Mouse (Mus musculus): ENCODE data around the gene Cherp. TPM values are rescaled to one million over a fixed set of nuclear protein-coding genes. Genes with fewer than 3 reads are reported as not detected.

Cherp gene
- total and polyA plus RNA-seq, 3 experiments = 8.9 to 80.4 (median 18.1) TPM

DNA sequence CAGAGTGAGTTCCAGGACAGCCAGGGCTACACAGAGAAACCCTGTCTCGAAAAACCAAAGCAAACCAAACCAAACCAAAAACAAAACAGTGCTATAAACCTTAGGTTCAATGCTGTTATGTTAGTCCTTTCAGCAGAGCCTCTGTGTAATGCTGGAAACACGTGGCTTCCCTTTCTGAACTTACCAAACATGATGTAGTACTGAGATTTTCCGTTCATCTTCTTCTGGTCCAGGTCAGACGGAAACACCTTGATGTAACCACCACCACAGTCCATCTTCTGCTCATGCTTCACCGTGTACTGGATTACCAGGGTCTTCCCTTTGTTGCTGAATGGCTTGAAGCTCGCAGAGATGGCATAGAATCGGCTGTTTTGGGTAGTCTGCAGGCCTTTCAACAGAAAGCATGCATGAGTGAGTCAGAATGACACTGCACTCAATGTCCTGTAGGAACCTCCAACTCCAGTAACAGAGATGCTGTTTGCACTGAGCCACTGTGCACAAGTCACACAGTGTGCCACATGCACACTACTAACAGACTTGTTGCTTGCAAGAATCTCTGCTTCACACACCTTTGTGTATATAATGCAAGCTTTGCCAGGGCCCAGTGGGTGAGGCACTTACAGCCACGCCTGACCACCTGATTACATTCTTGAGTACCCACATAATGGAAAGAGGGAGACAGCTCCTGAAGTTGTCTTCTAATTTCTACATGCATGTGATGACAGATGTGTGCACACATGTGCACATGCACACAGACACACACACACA, 36.6 kb downstream of the Cherp start (continued):
- TF ChIP-seq JUND (conservative IDR thresholded peaks at IDR 0.05; ENCODE audit: low read depth, low read length) (no peak), CHD1 (IDR thresholded peaks at IDR 0.05; ENCODE audit: low read depth, low read length) (no peak), ZC3H11A (IDR thresholded peaks at IDR 0.05; ENCODE audit: low read depth, low read length) (no peak), E2F4 (IDR thresholded peaks at IDR 0.05; ENCODE audit: insufficient replicate concordance, low read depth, low read length) (no peak), NELFE (IDR thresholded peaks at IDR 0.05; ENCODE audit: low read depth, low read length) (no peak), EP300 (IDR thresholded peaks at IDR 0.05; ENCODE audit: low read length) (peak; percentile 62), GABPA (IDR thresholded peaks at IDR 0.05; ENCODE audit: insufficient replicate concordance, low read depth, low read length) (no peak), RCOR1 (conservative IDR thresholded peaks at IDR 0.05; ENCODE audit: low read depth, low read length) (no peak), ZNF384 (IDR thresholded peaks at IDR 0.05; ENCODE audit: low read depth, low read length) (no peak), BHLHE40 (IDR thresholded peaks at IDR 0.05; ENCODE audit: low read depth, low read length) (peak; percentile 51), NRF1 (IDR thresholded peaks at IDR 0.05; ENCODE audit: low read depth, low read length) (no peak), MEF2A (IDR thresholded peaks at IDR 0.05; ENCODE audit: borderline replicate concordance, low read depth, low read length) (no peak; the same call in 1 of the 2 replicates), JUN (IDR thresholded peaks at IDR 0.05; ENCODE audit: insufficient read depth, low read depth, low read length) (no peak), MAX (IDR thresholded peaks at IDR 0.05; ENCODE audit: low read length) (peak; percentile 96), TBP (conservative IDR thresholded peaks at IDR 0.05; ENCODE audit: low read depth, low read length) (no peak), SMC3 (IDR thresholded peaks at IDR 0.05; ENCODE audit: low read depth, low read length) (no peak), KAT2A (IDR thresholded peaks at IDR 0.05; ENCODE audit: insufficient replicate concordance, low read length) (no peak), SIN3A (IDR thresholded peaks at IDR 0.05; ENCODE audit: low read length) (peak; percentile 26; the same call in 1 of the 2 replicates), MXI1 (IDR thresholded peaks at IDR 0.05; ENCODE audit: low read depth, low read length) (peak; percentile 80), CTCF (conservative IDR thresholded peaks at IDR 0.05 in 1 of 2, IDR thresholded peaks at IDR 0.05 in 1 of 2; ENCODE audit: low read depth in 2 of 2, low read length in 2 of 2) (no peak), MAFK (IDR thresholded peaks at IDR 0.05; ENCODE audit: insufficient replicate concordance, low read length) (no peak), ZMIZ1 (IDR thresholded peaks at IDR 0.05; ENCODE audit: low read depth, low read length) (no peak), RAD21 (IDR thresholded peaks at IDR 0.05; ENCODE audit: low read depth, low read length) (no peak)

DNA sequence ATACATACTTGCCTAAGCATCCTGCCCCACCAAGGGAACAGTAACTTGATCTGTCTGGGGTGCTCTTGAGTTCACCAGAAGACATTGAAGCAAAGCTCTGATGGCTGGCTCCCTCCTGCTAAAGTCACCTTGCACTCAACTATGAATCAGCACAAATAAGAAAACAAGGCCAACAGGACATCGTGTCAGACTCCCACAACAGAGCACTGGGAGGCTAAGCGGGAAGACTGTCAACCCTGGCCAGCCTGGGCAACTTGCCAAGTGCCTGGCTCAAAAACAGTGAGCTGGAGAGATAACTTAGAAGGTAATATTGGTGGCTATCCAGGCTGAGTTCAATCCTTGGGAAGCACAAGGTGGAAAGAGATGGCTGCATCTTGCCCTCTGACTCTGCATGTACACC, 40.1 kb downstream of the Cherp start:
- dilution Hi-C loops (cut with MboI; ENCODE audit: extremely low pct_ligation_motif_present, extremely low pct_unique_long_range_greater_than_20kb, low sequenced_read_pairs) = no loop called here
- H3K79me2 ChIP-seq (replicated peaks; ENCODE audit: control insufficient read depth, extremely low read depth, insufficient read depth, poor library complexity, severe bottlenecking) = no peaks in the 10 kb centered on the region
- H3K9me3 ChIP-seq (replicated peaks; ENCODE audit: low read length) = no peaks in the 10 kb centered on the region
- H3K27ac ChIP-seq (ENCODE audit: insufficient read depth, low read depth) = no peak overlapping the region
- no peak overlapping the region for H3K4me3 ChIP-seq (replicated peaks in 1 of 3; ENCODE audit: low read depth in 2 of 3, low read length in 2 of 3, poor library complexity in 1 of 3)
- H3K9ac ChIP-seq (ENCODE audit: insufficient read depth, low read depth) = no peak overlapping the region
- TF ChIP-seq MEF2A (IDR thresholded peaks at IDR 0.05; ENCODE audit: borderline replicate concordance, low read depth, low read length) = no peak
- no peak for TF ChIP-seq ZMIZ1 (IDR thresholded peaks at IDR 0.05; ENCODE audit: low read depth, low read length)
- TF ChIP-seq HCFC1 (IDR thresholded peaks at IDR 0.05; ENCODE audit: low read depth, low read length) = no peak
- TF ChIP-seq CHD2 (IDR thresholded peaks at IDR 0.05; ENCODE audit: low read length) = no peak
- TF ChIP-seq MAX (IDR thresholded peaks at IDR 0.05; ENCODE audit: low read length) = no peak
- no peak for TF ChIP-seq SIN3A (IDR thresholded peaks at IDR 0.05; ENCODE audit: low read length)
- no peak for TF ChIP-seq UBTF (IDR thresholded peaks at IDR 0.05; ENCODE audit: low read depth, low read length)
- TF ChIP-seq POLR2AphosphoS2 (IDR thresholded peaks at IDR 0.05; ENCODE audit: low read depth, low read length) = no peak
- no peak for TF ChIP-seq ZNF384 (IDR thresholded peaks at IDR 0.05; ENCODE audit: low read depth, low read length)
- TF ChIP-seq NELFE (IDR thresholded peaks at IDR 0.05; ENCODE audit: low read depth, low read length) = no peak
- TF ChIP-seq EP300 (IDR thresholded peaks at IDR 0.05; ENCODE audit: low read length) = no peak
- no peak for TF ChIP-seq MAZ (IDR thresholded peaks at IDR 0.05; ENCODE audit: low read depth, low read length)
- TF ChIP-seq USF2 (conservative IDR thresholded peaks at IDR 0.05; ENCODE audit: low read depth, low read length) = no peak
- TF ChIP-seq SMC3 (IDR thresholded peaks at IDR 0.05; ENCODE audit: low read depth, low read length) = no peak
- no peak for TF ChIP-seq KAT2A (IDR thresholded peaks at IDR 0.05; ENCODE audit: insufficient replicate concordance, low read length)
- TF ChIP-seq GABPA (IDR thresholded peaks at IDR 0.05; ENCODE audit: insufficient replicate concordance, low read depth, low read length) = no peak
- peaks cover 4 to 15% of the 10 kb centered on the region in 2 experiments for H3K4me1 ChIP-seq (ENCODE audit: control insufficient read depth in 1 of 2, insufficient read depth in 2 of 2)
- no peaks in the 10 kb centered on the region for H3K27me3 ChIP-seq (replicated peaks)
- H3K4me2 ChIP-seq (ENCODE audit: insufficient read depth, low read depth, poor library complexity, severe bottlenecking) = no peak overlapping the region
- in situ Hi-C loops (cut with MboI; ENCODE audit: low pct_ligation_motif_present, low pct_unique_long_range_greater_than_20kb, low sequenced_read_pairs) = no loop called here
- no peak for DNase-seq (ENCODE audit: extremely low read depth)
- H3K36me3 ChIP-seq (replicated peaks in 1 of 2; ENCODE audit: control insufficient read depth in 1 of 2, insufficient read depth in 1 of 2, low read length in 1 of 2) = no peaks in the 10 kb centered on the region

All from CH12.LX (cell line).